Mouse (Mus musculus) limb, embryonic 14.5 days (tissue): ENCODE measurements at regions not wholly inside any gene's neighbourhood (a gene's known extent, or its start where the extent isn't known, plus 50 kb on each side); places are given as distances from the start of the nearest gene placed in this dataset.

Experiments used
- ATAC-seq: fragments of 200-750 bp; cut with Nextera tagmentation; 2 replicates; pipeline ENCODE4 v1.8.0; 2017; ENCODE audit warnings: low read depth, moderate number of reproducible peaks, moderate TSS enrichment; ENCODE audit not compliant: low FRiP score
- DNase-seq: peaks from one replicate; pipeline ENCODE4 v3.0.0-alpha.2; 2015; ENCODE audit warnings: low spot score
- H3K27ac ChIP-seq: fragments of 300-500 bp; sonication (generic); replicated peaks from 2 replicates; pipeline ENCODE4 v1.5.1; 2014; ENCODE audit warnings: low read depth, mild to moderate bottlenecking, low read length, moderate library complexity, mixed read lengths
- H3K27me3 ChIP-seq: fragments of 300-500 bp; sonication (generic); 2 replicates; pipeline ENCODE4 v1.6.1; 2014; ENCODE audit warnings: low read length, mixed read lengths; ENCODE audit not compliant: control insufficient read depth, insufficient read depth
- H3K36me3 ChIP-seq: fragments of 300-500 bp; sonication (generic); 2 replicates; pipeline ENCODE4 v1.6.1; 2014; ENCODE audit warnings: mild to moderate bottlenecking, low read length, moderate library complexity, mixed read lengths; ENCODE audit not compliant: control insufficient read depth, insufficient read depth
- H3K4me1 ChIP-seq: fragments of 300-500 bp; sonication (generic); 2 replicates; pipeline ENCODE4 v1.6.1; 2014; ENCODE audit warnings: antibody characterized with exemption, low read length, mixed read lengths; ENCODE audit not compliant: control insufficient read depth, insufficient read depth
- H3K4me2 ChIP-seq: fragments of 300-500 bp; sonication (generic); replicated peaks from 2 replicates; pipeline ENCODE4 v1.6.1; 2014; ENCODE audit warnings: low read depth, mild to moderate bottlenecking, low read length, moderate library complexity; ENCODE audit not compliant: severe bottlenecking
- H3K4me3 ChIP-seq: fragments of 300-500 bp; sonication (generic); replicated peaks from 2 replicates; pipeline ENCODE4 v1.5.1; 2014; ENCODE audit warnings: low read length
- H3K9ac ChIP-seq: fragments of 300-500 bp; sonication (generic); 2 replicates; pipeline ENCODE4 v1.6.1; 2014; ENCODE audit warnings: mild to moderate bottlenecking, low read depth, low read length, moderate library complexity; ENCODE audit not compliant: severe bottlenecking
- H3K9me3 ChIP-seq: fragments of 300-500 bp; sonication (generic); 2 replicates; pipeline ENCODE4 v1.6.1; 2016; ENCODE audit warnings: low read length; ENCODE audit not compliant: control insufficient read depth
- POLR2A ChIP-seq: fragments of 200-500 bp; IDR thresholded peaks from 2 replicates; pipeline ENCODE4 v1.8.0; 2012; ENCODE audit warnings: inconsistent platforms, mild to moderate bottlenecking, moderate library complexity, borderline replicate concordance; ENCODE audit not compliant: insufficient read depth, insufficient read length; ENCODE audit errors: extremely low read depth
- WGBS: fragments of 180-500 bp; shearing (Covaris S2); extraction: QIAGEN DNeasy Blood & Tissue Kit; methylation state at CpG from one replicate; pipeline ENCODE4 v1.1.7; 2014; 5-methylcytosine and 5-hydroxymethylcytosine counted together

- 76% methylated on average over 6 of the region's 6 CpGs for WGBS
- H3K27ac ChIP-seq: no peak overlapping the region
- DNase-seq (no peak), ATAC-seq (no peak)
- no peaks in the 10 kb centered on the region for H3K27me3 ChIP-seq
- no peaks in the 10 kb centered on the region for H3K4me1 ChIP-seq
- H3K4me2 ChIP-seq: no peak overlapping the region
- no peak for TF ChIP-seq POLR2A
- H3K4me3 ChIP-seq: no peak overlapping the region
- H3K9ac ChIP-seq: no peak overlapping the region
- H3K9me3 ChIP-seq: no peaks in the 10 kb centered on the region
- no peaks in the 10 kb centered on the region for H3K36me3 ChIP-seq
Observed at GRCm38 (mm10) chrX:85329474-85330225, 80.2 kb downstream of the Fthl17a start.

- no peak overlapping the region for H3K27ac ChIP-seq
- H3K4me2 ChIP-seq: no peak overlapping the region
- ATAC-seq (peak; percentile 63), DNase-seq (peak; percentile 55)
- no peaks in the 10 kb centered on the region for H3K4me1 ChIP-seq
- TF ChIP-seq POLR2A: no peak
- 24% methylated on average over 3 of the region's 3 CpGs for WGBS
- no peaks in the 10 kb centered on the region for H3K36me3 ChIP-seq
- no peak overlapping the region for H3K9ac ChIP-seq
- no peaks in the 10 kb centered on the region for H3K9me3 ChIP-seq
- H3K27me3 ChIP-seq: no peaks in the 10 kb centered on the region
- no peak overlapping the region for H3K4me3 ChIP-seq
Observed at GRCm38 (mm10) chrX:85343517-85343916, 94.0 kb downstream of the Fthl17a start.

GRCm38 (mm10) chrX:85375296-85375695, 125.8 kb downstream of the Fthl17a start:
- H3K9me3 ChIP-seq: no peaks in the 10 kb centered on the region
- H3K4me2 ChIP-seq: no peak overlapping the region
- H3K36me3 ChIP-seq: no peaks in the 10 kb centered on the region
- TF ChIP-seq POLR2A: no peak
- no peak overlapping the region for H3K4me3 ChIP-seq
- H3K9ac ChIP-seq: no peak overlapping the region
- ATAC-seq (no peak), DNase-seq (no peak)
- H3K4me1 ChIP-seq: no peaks in the 10 kb centered on the region
- WGBS: 45% methylated on average over 3 of the region's 3 CpGs
- H3K27ac ChIP-seq: no peak overlapping the region
- no peaks in the 10 kb centered on the region for H3K27me3 ChIP-seq

GRCm38 (mm10) chrX:85384452-85384851, 135.0 kb downstream of the Fthl17a start:
- DNase-seq: no peak
- Histone ChIP-seq H3K27ac (no peak overlapping the region), H3K4me3 (no peak overlapping the region), H3K27me3 (no peaks in the 10 kb centered on the region), H3K4me1 (no peaks in the 10 kb centered on the region), H3K9ac (no peak overlapping the region), H3K4me2 (no peak overlapping the region), H3K36me3 (no peaks in the 10 kb centered on the region), H3K9me3 (no peaks in the 10 kb centered on the region)
- ATAC-seq: no peak
- 86% methylated on average over 2 of the region's 2 CpGs for WGBS
- TF ChIP-seq POLR2A: no peak
